Mouse (Mus musculus) embryonic stem cell, embryonic (primary cell): ENCODE measurements around the gene Tgm1.

Experiments
- CTCF ChIA-PET, 4 experiments: fragments of 300-600 bp in 2 of 4; fragments of 350-600 bp in 2 of 4; sonication (Branson Sonifier 250); formaldehyde crosslinking; loops; one replicate each; lab custom pipeline; 2022; ENCODE audit warnings: inconsistent platforms in 2 of 4; lab: Charles Lee
- POLR2A ChIA-PET, 4 experiments: fragments of 300-600 bp in 2 of 4; fragments of 350-600 bp in 2 of 4; sonication (Branson Sonifier 250); formaldehyde crosslinking; loops; one replicate each; lab custom pipeline; 2022; ENCODE audit warnings: antibody characterized with exemption in 4 of 4, inconsistent platforms in 1 of 4; lab: Charles Lee

Gene Tgm1

GRCm38 (mm10) chr14:55713729-55714122 lies at the start of gene Tgm1:
Tgm1 (minus strand) TSS chr14:55713926.
- CTCF ChIA-PET, result interaction anchor here in 3 of 4 experiments (0.6 to 3.3 kb wide), 5 partner anchors 8 to 212 kb away, joined by 3 to 21 read pairs (median 3); partner anchors contain the start of genes Psme2 (in 1 of the 3) and Rabggta (in 1 of the 3)
- POLR2A ChIA-PET, result interaction anchor here (0.6 to 15.0 kb wide), 23 partner anchors 5 to 245 kb away, joined by 3 to 268 read pairs (median 4); partner anchors contain the start of genes Rabggta (in 4 of the 4), Gmpr2 (in 2 of the 4), Nedd8 (in 2 of the 4) and Dhrs1 (in 1 of the 4)

GRCm38 (mm10) chr14:55763166-55763565 lies 49.4 kb upstream of the Tgm1 start:
- CTCF ChIA-PET, result interaction anchor here in 1 of 4 experiments (1.0 to 1.1 kb wide), 2 partner anchors 18 to 111 kb away, joined by 3 read pairs; no protein-coding TSS in a partner anchor
- POLR2A ChIA-PET, result interaction anchor here (0.5 to 4.0 kb wide), 9 partner anchors 9 to 220 kb away, joined by 3 to 20 read pairs (median 3); partner anchors contain the start of genes Gmpr2 (in 1 of the 4), Nedd8 (in 1 of the 4) and Rabggta (in 1 of the 4)

- ChIA-PET CTCF (interaction anchor here in 3 of 4 experiments (0.6 to 2.7 kb wide), 21 partner anchors 8 to 265 kb away, joined by 3 to 10 read pairs (median 3); partner anchors contain the start of genes A730061H03Rik (in 1 of the 3), Emc9 (in 1 of the 3), Mdp1 (in 1 of the 3) and Tinf2 (in 1 of the 3)), POLR2A (interaction anchor here (0.7 to 4.0 kb wide), 25 partner anchors 8 to 1345 kb away, joined by 3 to 20 read pairs (median 5); partner anchors contain the start of genes A730061H03Rik (in 2 of the 4), Gmpr2 (in 2 of the 4), Nedd8 (in 2 of the 4) and Tinf2 (in 2 of the 4))
Observed at GRCm38 (mm10) chr14:55762001-55762821, 48.5 kb upstream of the Tgm1 start.

- POLR2A ChIA-PET, result interaction anchor here (0.6 to 4.0 kb wide), 34 partner anchors 8 to 384 kb away, joined by 3 to 20 read pairs (median 4); partner anchors contain the start of genes Tinf2 (in 3 of the 4), A730061H03Rik (in 2 of the 4), Gmpr2 (in 2 of the 4) and Nedd8 (in 2 of the 4)
- CTCF ChIA-PET, result interaction anchor here (0.6 to 2.7 kb wide), 42 partner anchors 9 to 497 kb away, joined by 3 to 15 read pairs (median 4); partner anchors contain the start of genes Tinf2 (in 3 of the 4), A730061H03Rik (in 1 of the 4), Cbln3 (in 1 of the 4) and Dcaf11 (in 1 of the 4)
Observed at GRCm38 (mm10) chr14:55761163-55761562, 47.4 kb upstream of the Tgm1 start, which contains the start of gene Ltb4r2. Ltb4r2 (plus strand) TSS chr14:55761428.

- POLR2A ChIA-PET, result interaction anchor here in 3 of 4 experiments (0.6 to 4.0 kb wide), 28 partner anchors 12 to 723 kb away, joined by 3 to 20 read pairs (median 3); partner anchors contain the start of genes Rabggta (in 3 of the 3), Tinf2 (in 3 of the 3), A730061H03Rik (in 2 of the 3) and Dcaf11 (in 1 of the 3)
- CTCF ChIA-PET, result interaction anchor here (0.6 to 2.7 kb wide), 39 partner anchors 8 to 417 kb away, joined by 3 to 15 read pairs (median 3); partner anchors contain the start of genes Tinf2 (in 3 of the 4), Dhrs1 (in 2 of the 4), Nop9 (in 2 of the 4) and Psme2 (in 2 of the 4)
Observed at GRCm38 (mm10) chr14:55760156-55760555, 46.4 kb upstream of the Tgm1 start.

- POLR2A ChIA-PET, result interaction anchor here in 2 of 4 experiments (0.6 to 1.2 kb wide), 4 partner anchors 12 to 78 kb away, joined by 3 to 4 read pairs (median 3); partner anchors contain the start of gene Tinf2 (in 1 of the 2)
- CTCF ChIA-PET, result no interaction called here
Observed at GRCm38 (mm10) chr14:55758363-55758784, 44.6 kb upstream of the Tgm1 start, which contains the start of gene Cideb. Cideb (minus strand) TSS chr14:55758458.

GRCm38 (mm10) chr14:55757566-55757965 lies 43.8 kb upstream of the Tgm1 start:
- ChIA-PET CTCF (interaction anchor here in 2 of 4 experiments (0.6 to 1.0 kb wide), 3 partner anchors 11 to 242 kb away, joined by 3 to 5 read pairs (median 3); no protein-coding TSS in a partner anchor), POLR2A (interaction anchor here in 3 of 4 experiments (0.6 to 1.5 kb wide), 9 partner anchors 10 to 198 kb away, joined by 3 to 5 read pairs (median 3); partner anchors contain the start of genes Tinf2 (in 2 of the 3), A730061H03Rik (in 1 of the 3), Dcaf11 (in 1 of the 3) and Dhrs1 (in 1 of the 3))

- ChIA-PET POLR2A (interaction anchor here in 2 of 4 experiments (0.6 to 4.4 kb wide), 10 partner anchors 10 to 76 kb away, joined by 3 to 34 read pairs (median 5); partner anchors contain the start of genes Gmpr2 (in 1 of the 2), Ltb4r2 (in 1 of the 2), Nedd8 (in 1 of the 2) and Tinf2 (in 1 of the 2)), CTCF (interaction anchor here in 2 of 4 experiments (0.7 to 2.5 kb wide), 8 partner anchors 10 to 172 kb away, joined by 3 to 9 read pairs (median 3); partner anchors contain the start of genes Ltb4r2 (in 2 of the 2), Tinf2 (in 2 of the 2) and Mdp1 (in 1 of the 2))
Observed at GRCm38 (mm10) chr14:55747051-55747847, 33.5 kb upstream of the Tgm1 start.

- ChIA-PET POLR2A (interaction anchor here in 3 of 4 experiments (0.6 to 4.4 kb wide), 26 partner anchors 9 to 235 kb away, joined by 3 to 34 read pairs (median 4); partner anchors contain the start of genes Tinf2 (in 3 of the 3), Gmpr2 (in 2 of the 3), Mdp1 (in 2 of the 3) and Nedd8 (in 2 of the 3)), CTCF (interaction anchor here in 2 of 4 experiments (0.5 to 3.2 kb wide), 17 partner anchors 12 to 1218 kb away, joined by 3 to 45 read pairs (median 4); partner anchors contain the start of genes A730061H03Rik (in 1 of the 2), Ltb4r2 (in 1 of the 2), Psme2 (in 1 of the 2) and Rabggta (in 1 of the 2))
Observed at GRCm38 (mm10) chr14:55745861-55746237, 32.1 kb upstream of the Tgm1 start.

- CTCF ChIA-PET, result interaction anchor here in 3 of 4 experiments (0.5 to 3.2 kb wide), 18 partner anchors 12 to 1218 kb away, joined by 3 to 45 read pairs (median 4); partner anchors contain the start of genes Tinf2 (in 2 of the 3), A730061H03Rik (in 1 of the 3), Ltb4r2 (in 1 of the 3) and Psme2 (in 1 of the 3)
- POLR2A ChIA-PET, result interaction anchor here in 3 of 4 experiments (0.6 to 4.4 kb wide), 24 partner anchors 9 to 234 kb away, joined by 3 to 34 read pairs (median 4); partner anchors contain the start of genes Tinf2 (in 3 of the 3), Gmpr2 (in 2 of the 3), Mdp1 (in 2 of the 3) and Nedd8 (in 2 of the 3)
Observed at GRCm38 (mm10) chr14:55745180-55745860, 31.6 kb upstream of the Tgm1 start, which contains the start of the genes Dhrs1 and Nop9. Dhrs1 (minus strand) TSS chr14:55745690. Nop9 (plus strand) TSS chr14:55745693.

GRCm38 (mm10) chr14:55743711-55744110 lies 30.0 kb upstream of the Tgm1 start:
- POLR2A ChIA-PET, result interaction anchor here (0.6 to 4.4 kb wide), 28 partner anchors 8 to 184 kb away, joined by 3 to 34 read pairs (median 4); partner anchors contain the start of genes Tinf2 (in 4 of the 4), Gmpr2 (in 2 of the 4), Nedd8 (in 2 of the 4) and Psme2 (in 2 of the 4)

GRCm38 (mm10) chr14:55737086-55737687 lies 23.5 kb upstream of the Tgm1 start:
- ChIA-PET POLR2A (interaction anchor here in 3 of 4 experiments (1.1 to 4.9 kb wide), 6 partner anchors 9 to 17 kb away, joined by 3 to 61 read pairs (median 4); partner anchors contain the start of genes Rabggta (in 2 of the 3), Dhrs1 (in 1 of the 3) and Nop9 (in 1 of the 3)), CTCF (interaction anchor here in 2 of 4 experiments (0.7 to 1.2 kb wide), 2 partner anchors 15 to 128 kb away, joined by 3 read pairs; partner anchors contain the start of gene Rabggta (in 1 of the 2))

More at GRCm38 (mm10) chr14:55743711-55744110, 30.0 kb upstream of the Tgm1 start:
- CTCF ChIA-PET, result interaction anchor here (0.6 to 3.2 kb wide), 55 partner anchors 9 to 703 kb away, joined by 3 to 45 read pairs (median 4); partner anchors contain the start of genes Tinf2 (in 4 of the 4), Gmpr2 (in 2 of the 4), Mdp1 (in 2 of the 4) and Nedd8 (in 2 of the 4)

GRCm38 (mm10) chr14:55735758-55736157 lies 22.0 kb upstream of the Tgm1 start:
- CTCF ChIA-PET, result interaction anchor here in 2 of 4 experiments (1.1 to 2.9 kb wide), 3 partner anchors 8 to 128 kb away, joined by 3 to 14 read pairs (median 3); partner anchors contain the start of gene Rabggta (in 1 of the 2)
- POLR2A ChIA-PET, result interaction anchor here in 3 of 4 experiments (0.7 to 4.9 kb wide), 19 partner anchors 8 to 175 kb away, joined by 3 to 61 read pairs (median 4); partner anchors contain the start of genes Rabggta (in 3 of the 3), Tinf2 (in 2 of the 3), A730061H03Rik (in 1 of the 3) and Gmpr2 (in 1 of the 3)
